Mouse (Mus musculus) left cerebral cortex, postnatal 36 days (tissue): ENCODE data around the gene Il34. TPM values are rescaled to one million over a fixed set of nuclear protein-coding genes. Genes with fewer than 3 reads are reported as not detected.

ENCODE experiments used
- DNase-seq, 2 experiments: peaks; one replicate each; pipeline ENCODE4 v3.0.0; 2021 to 2022; ENCODE audit warnings: low spot score in 2 of 2, mixed read lengths in 1 of 2
- intact Hi-C: fragments of 180-260 bp; cut with DNase I; formaldehyde crosslinking; loops from one replicate; pipeline ENCODE4 v1.15.1; 2025
- total RNA-seq, 2 experiments: library from RNA; stranded (reverse); gene quantifications; 2 replicates each; pipeline ENCODE4 v1.2.3; 2021

Gene Il34
- total RNA-seq, 2 experiments from 2014 or later: 103 to 107 TPM

GRCm38 (mm10) chr8:110812349-110813080 is 6.8 kb upstream of the Il34 start:
- intact Hi-C loops: no loop called here

GRCm38 (mm10) chr8:110811793-110812192 is 6.1 kb upstream of the Il34 start:
- intact Hi-C loops: no loop called here
- DNase-seq: no peak

More at GRCm38 (mm10) chr8:110812349-110813080, 6.8 kb upstream of the Il34 start:
- no peak for DNase-seq

- intact Hi-C loops: no loop called here
- no peak for DNase-seq
These were observed 5.4 kb upstream of the Il34 start for GRCm38 (mm10) chr8:110811116-110811515.

- DNase-seq: no peak
- intact Hi-C loops: no loop called here
These were observed 4.8 kb upstream of the Il34 start for GRCm38 (mm10) chr8:110810481-110811065.

GRCm38 (mm10) chr8:110809831-110810230 is 4.1 kb upstream of the Il34 start:
- DNase-seq: no peak
- intact Hi-C loops: loop anchor here (5.0 kb wide), 1 partner anchor 58 kb away; no protein-coding TSS in a partner anchor

- peak; percentile 26 to 28 for DNase-seq
- intact Hi-C loops: loop anchor here (5.0 kb wide), 1 partner anchor 56 kb away; no protein-coding TSS in a partner anchor
These were observed 3.1 kb upstream of the Il34 start for GRCm38 (mm10) chr8:110808495-110809472.

- intact Hi-C loops: loop anchor here (5.0 kb wide), 1 partner anchor 54 kb away; no protein-coding TSS in a partner anchor
- DNase-seq: no peak
These were observed 422 bp upstream of the Il34 start for GRCm38 (mm10) chr8:110806146-110806545.

- DNase-seq: no peak
- intact Hi-C loops: loop anchor here (5.0 kb wide), 1 partner anchor 53 kb away; no protein-coding TSS in a partner anchor
These were observed 754 bp downstream of the Il34 start for GRCm38 (mm10) chr8:110804825-110805514.

- no peak for DNase-seq
- intact Hi-C loops: no loop called here
These were observed 1.9 kb downstream of the Il34 start for GRCm38 (mm10) chr8:110803856-110804255.

GRCm38 (mm10) chr8:110802988-110803387 is 2.7 kb downstream of the Il34 start:
- intact Hi-C loops: no loop called here
- DNase-seq: no peak

GRCm38 (mm10) chr8:110797086-110797485 is 8.6 kb downstream of the Il34 start:
- DNase-seq: no peak
- intact Hi-C loops: no loop called here

GRCm38 (mm10) chr8:110794363-110794965 is 11.3 kb downstream of the Il34 start:
- intact Hi-C loops: no loop called here
- no peak for DNase-seq

- no peak for DNase-seq
- intact Hi-C loops: no loop called here
These were observed 11.8 kb downstream of the Il34 start for GRCm38 (mm10) chr8:110793936-110794335.

- intact Hi-C loops: no loop called here
- no peak for DNase-seq
These were observed 12.2 kb downstream of the Il34 start for GRCm38 (mm10) chr8:110793511-110793910.

GRCm38 (mm10) chr8:110792574-110793200 is 13.0 kb downstream of the Il34 start:
- DNase-seq: peak; percentile 33 to 37
- intact Hi-C loops: no loop called here

- intact Hi-C loops: no loop called here
- no peak for DNase-seq
These were observed 14.6 kb downstream of the Il34 start for GRCm38 (mm10) chr8:110791164-110791563.

GRCm38 (mm10) chr8:110790270-110790669 is 15.5 kb downstream of the Il34 start:
- intact Hi-C loops: no loop called here
- DNase-seq: no peak

GRCm38 (mm10) chr8:110789571-110789970 is 16.2 kb downstream of the Il34 start:
- intact Hi-C loops: no loop called here
- DNase-seq: no peak
